Mouse (Mus musculus) kidney, adult 2 months (tissue): ENCODE results near the gene 1110032A03Rik.

Source experiments
- CTCF ChIP-seq: fragments of 200-500 bp; conservative IDR thresholded peaks from 2 replicates; pipeline ENCODE4 v1.5.1; 2011; ENCODE audit warnings: low read depth, mild to moderate bottlenecking, control low read depth, low read length, moderate library complexity, mixed read lengths; ENCODE audit not compliant: insufficient read depth, insufficient read length
- POLR2A ChIP-seq: fragments of 200-500 bp; IDR thresholded peaks from one replicate; pipeline ENCODE4 v1.6.1; 2011; ENCODE audit warnings: low read depth, low read length, control low read depth

GRCm38 (mm10) chr9:50742261-50742660 lies 33.1 kb downstream of the 1110032A03Rik start:
- no peak for TF ChIP-seq CTCF
- no peak for TF ChIP-seq POLR2A
